Mouse (Mus musculus): ENCODE data around the gene Mark1.
A peak's percentile ranks its signal among the peaks of the same experiment; 100 is the strongest.

Gene Mark1

GRCm38 (mm10) chr1:184999071-184999750, at the start of gene Mark1:
TSS of gene Mark1 (minus strand) at chr1:184999570.
- DNase-seq (ENCODE audit: low spot score in 2 of 2): peak; percentile 26 to 36

GRCm38 (mm10) chr1:185047516-185048247, 48.3 kb upstream of the Mark1 start:
- no peak for DNase-seq (ENCODE audit: low spot score in 2 of 2)

GRCm38 (mm10) chr1:185046513-185046912, 47.1 kb upstream of the Mark1 start:
- DNase-seq (ENCODE audit: low spot score in 2 of 2): no peak

GRCm38 (mm10) chr1:185038183-185038686, 38.9 kb upstream of the Mark1 start:
- DNase-seq (ENCODE audit: low spot score in 2 of 2): no peak

GRCm38 (mm10) chr1:185030565-185030964, 31.2 kb upstream of the Mark1 start:
- no peak for DNase-seq (ENCODE audit: low spot score in 2 of 2)

- DNase-seq (ENCODE audit: low spot score in 2 of 2): no peak
These were observed 21.2 kb upstream of the Mark1 start for GRCm38 (mm10) chr1:185020429-185021168.

- no peak for DNase-seq (ENCODE audit: low spot score in 2 of 2)
These were observed 13.2 kb upstream of the Mark1 start for GRCm38 (mm10) chr1:185012566-185012965.

- no peak for DNase-seq (ENCODE audit: low spot score in 2 of 2)
These were observed 7.7 kb upstream of the Mark1 start for GRCm38 (mm10) chr1:185007066-185007465.

- DNase-seq (ENCODE audit: low spot score in 2 of 2): peak; percentile 58 to 68
These were observed 620 bp upstream of the Mark1 start for GRCm38 (mm10) chr1:184999780-185000599.

GRCm38 (mm10) chr1:184998631-184999030, 739 bp downstream of the Mark1 start:
- DNase-seq (ENCODE audit: low spot score in 2 of 2): no peak

- DNase-seq (ENCODE audit: low spot score in 2 of 2): no peak
These were observed 1.2 kb downstream of the Mark1 start for GRCm38 (mm10) chr1:184998161-184998560.

GRCm38 (mm10) chr1:184997466-184997865, 1.9 kb downstream of the Mark1 start:
- no peak for DNase-seq (ENCODE audit: low spot score in 2 of 2)

- no peak for DNase-seq (ENCODE audit: low spot score in 2 of 2)
These were observed 4.0 kb downstream of the Mark1 start for GRCm38 (mm10) chr1:184995335-184995734.

- DNase-seq (ENCODE audit: low spot score in 2 of 2): no peak
These were observed 8.2 kb downstream of the Mark1 start for GRCm38 (mm10) chr1:184991191-184991590.

- no peak for DNase-seq (ENCODE audit: low spot score in 2 of 2)
These were observed 12.6 kb downstream of the Mark1 start for GRCm38 (mm10) chr1:184986748-184987147.

- DNase-seq (ENCODE audit: low spot score in 2 of 2): no peak
These were observed 14.6 kb downstream of the Mark1 start for GRCm38 (mm10) chr1:184984723-184985122.

GRCm38 (mm10) chr1:184983751-184984150, 15.6 kb downstream of the Mark1 start:
- DNase-seq (ENCODE audit: low spot score in 2 of 2): no peak

GRCm38 (mm10) chr1:184972214-184972776, 27.1 kb downstream of the Mark1 start:
- DNase-seq (ENCODE audit: low spot score in 2 of 2): no peak

GRCm38 (mm10) chr1:184969374-184969773, 30.0 kb downstream of the Mark1 start:
- DNase-seq (ENCODE audit: low spot score in 2 of 2): no peak

- peak in 1 of 2 experiments; percentile 42 for DNase-seq (ENCODE audit: low spot score in 2 of 2)
These were observed 33.5 kb downstream of the Mark1 start for GRCm38 (mm10) chr1:184965682-184966360.

Measured in frontal cortex, postnatal 10 days (tissue).